Comparison of ENCODE assay signal across 8 mouse cellular contexts in genomic region chrX:159043432-159043831, GRCm38 (mm10).
DNase-seq lines count a peak whose midpoint lies in the region; ATAC-seq and TF ChIP-seq lines count a peak whose summit lies in the region.

No protein-coding gene starts in this region.

- WGBS in midbrain, embryonic 14.5 days: 16% methylated on average over 3 of the region's 3 CpGs
- 21% methylated on average over 3 of the region's 3 CpGs for WGBS in midbrain, embryonic 11.5 days
- WGBS in embryonic facial prominence, embryonic 10.5 days: 18% methylated on average over 3 of the region's 3 CpGs
- WGBS in lung, adult 2 months: 12% methylated on average over 3 of the region's 3 CpGs

- H3K4me2 ChIP-seq in midbrain, embryonic 14.5 days (ENCODE audit: low read length): no peak overlapping the region
- no peak overlapping the region for H3K4me2 ChIP-seq in midbrain, embryonic 11.5 days

- no peak for TF ChIP-seq POLR2A in lung, adult 2 months (IDR thresholded peaks at IDR 0.05; ENCODE audit: borderline replicate concordance, extremely low read depth, low read depth, low read length)

- no peak overlapping the region for H3K4me3 ChIP-seq in midbrain, embryonic 14.5 days (replicated peaks; ENCODE audit: low read depth, low read length)
- H3K4me3 ChIP-seq in midbrain, embryonic 11.5 days (ENCODE audit: low read depth, low read length): no peak overlapping the region
- no peak overlapping the region for H3K4me3 ChIP-seq in embryonic facial prominence, embryonic 10.5 days
- no peak overlapping the region for H3K4me3 ChIP-seq in lung, adult 2 months (replicated peaks; ENCODE audit: extremely low read depth, low read depth, low read length)

- H3K9ac ChIP-seq in midbrain, embryonic 14.5 days (replicated peaks; ENCODE audit: low read length): no peak overlapping the region
- no peak overlapping the region for H3K9ac ChIP-seq in midbrain, embryonic 11.5 days (ENCODE audit: low read length)

- peak; percentile 28 for DNase-seq in midbrain, embryonic 14.5 days
- DNase-seq in midbrain, embryonic 11.5 days (ENCODE audit: low spot score, missing footprints): no peak
- DNase-seq in adipocyte (ENCODE audit: low spot score): peak; percentile 60
- peak; percentile 57 for DNase-seq in embryonic facial prominence, embryonic 10.5 days (ENCODE audit: low spot score)
- peak; percentile 32 to 75 for DNase-seq in kidney, adult 8-10 months
- DNase-seq in lung, adult 2 months: peak; percentile 61
- DNase-seq in spleen, adult 12 weeks (ENCODE audit: low spot score): peak; percentile 17

- no peaks in the 10 kb centered on the region for H3K4me1 ChIP-seq in midbrain, embryonic 14.5 days (ENCODE audit: control insufficient read depth, insufficient read depth, low read length)
- H3K4me1 ChIP-seq in midbrain, embryonic 11.5 days (ENCODE audit: control insufficient read depth, insufficient read depth, low read length): no peaks in the 10 kb centered on the region
- no peaks in the 10 kb centered on the region for H3K4me1 ChIP-seq in embryonic facial prominence, embryonic 10.5 days
- H3K4me1 ChIP-seq in lung, adult 2 months (ENCODE audit: control insufficient read depth, insufficient read depth, low read length): no peaks in the 10 kb centered on the region

- H3K9me3 ChIP-seq in midbrain, embryonic 14.5 days (ENCODE audit: control insufficient read depth, low read length): no peaks in the 10 kb centered on the region
- no peaks in the 10 kb centered on the region for H3K9me3 ChIP-seq in midbrain, embryonic 11.5 days (ENCODE audit: control insufficient read depth, low read length)
- no peaks in the 10 kb centered on the region for H3K9me3 ChIP-seq in embryonic facial prominence, embryonic 10.5 days

- TF ChIP-seq CTCF in lung, adult 2 months (IDR thresholded peaks at IDR 0.05; ENCODE audit: insufficient read depth, low read length): peak; percentile 37; the same call in 1 of the 2 replicates

- no peaks in the 10 kb centered on the region for H3K27me3 ChIP-seq in midbrain, embryonic 14.5 days (ENCODE audit: control insufficient read depth, insufficient read depth, low read length)
- no peaks in the 10 kb centered on the region; the same call in 1 of the 2 replicates for H3K27me3 ChIP-seq in midbrain, embryonic 11.5 days (ENCODE audit: control insufficient read depth, insufficient read depth, low read length)
- H3K27me3 ChIP-seq in embryonic facial prominence, embryonic 10.5 days (replicated peaks; ENCODE audit: low read depth, poor library complexity, severe bottlenecking): peaks cover 32% of the 10 kb centered on the region

- no peak overlapping the region for H3K27ac ChIP-seq in midbrain, embryonic 14.5 days (replicated peaks; ENCODE audit: low read depth, low read length)
- no peak overlapping the region for H3K27ac ChIP-seq in midbrain, embryonic 11.5 days (ENCODE audit: low read depth, low read length)
- H3K27ac ChIP-seq in embryonic facial prominence, embryonic 10.5 days (replicated peaks): no peak overlapping the region

- no peaks in the 10 kb centered on the region for H3K36me3 ChIP-seq in midbrain, embryonic 14.5 days (ENCODE audit: control insufficient read depth, insufficient read depth, low read length)
- H3K36me3 ChIP-seq in midbrain, embryonic 11.5 days (ENCODE audit: control insufficient read depth, insufficient read depth, low read length): no peaks in the 10 kb centered on the region
- H3K36me3 ChIP-seq in embryonic facial prominence, embryonic 10.5 days (replicated peaks): no peaks in the 10 kb centered on the region

- ATAC-seq in midbrain, embryonic 14.5 days (ENCODE audit: low FRiP score, low TSS enrichment): no peak
- ATAC-seq in midbrain, embryonic 11.5 days (ENCODE audit: low FRiP score): no peak
- no peak for ATAC-seq in erythroid progenitor cell, adult 5-6 weeks (replicated peaks; ENCODE audit: low FRiP score, poor library complexity, severe bottlenecking)
